Mouse (Mus musculus): Measurements from ENCODE around the gene H2afv.

The H2afv gene

DNA sequence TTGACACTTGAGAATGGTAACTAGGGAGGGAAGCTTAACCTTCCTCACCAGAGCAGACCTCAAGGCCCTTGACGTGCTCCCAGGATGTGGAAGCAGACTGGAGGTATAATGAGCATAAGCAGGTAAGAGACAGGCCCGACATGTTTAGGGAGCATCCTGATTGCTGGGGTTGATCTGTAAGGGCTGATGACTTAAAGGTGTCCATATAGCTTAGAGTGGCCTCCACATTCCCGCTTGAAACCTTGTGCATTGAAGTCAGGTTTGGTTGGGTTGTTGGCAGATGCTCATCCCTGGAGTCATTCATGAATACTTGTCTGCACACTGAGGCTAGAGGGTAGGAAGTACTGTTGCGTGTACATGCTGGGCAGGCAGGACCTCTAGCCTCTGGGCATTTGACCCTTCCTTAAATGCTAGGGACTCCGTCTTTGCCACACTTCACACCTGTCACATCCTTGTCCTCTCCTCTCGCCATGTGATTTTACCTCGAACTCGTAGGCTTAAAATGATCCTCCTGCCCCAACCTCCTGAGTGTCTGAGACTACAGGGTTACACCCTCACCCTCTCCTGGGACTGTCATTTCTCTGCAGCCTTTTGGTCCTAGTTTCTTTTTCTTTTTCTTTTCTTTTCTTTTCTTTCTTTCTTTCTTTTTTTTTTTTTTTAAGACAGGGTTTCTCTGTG is 53.7 kb downstream of the H2afv start:
- no peak for DNase-seq (ENCODE audit: low read depth, low spot score)

DNA sequence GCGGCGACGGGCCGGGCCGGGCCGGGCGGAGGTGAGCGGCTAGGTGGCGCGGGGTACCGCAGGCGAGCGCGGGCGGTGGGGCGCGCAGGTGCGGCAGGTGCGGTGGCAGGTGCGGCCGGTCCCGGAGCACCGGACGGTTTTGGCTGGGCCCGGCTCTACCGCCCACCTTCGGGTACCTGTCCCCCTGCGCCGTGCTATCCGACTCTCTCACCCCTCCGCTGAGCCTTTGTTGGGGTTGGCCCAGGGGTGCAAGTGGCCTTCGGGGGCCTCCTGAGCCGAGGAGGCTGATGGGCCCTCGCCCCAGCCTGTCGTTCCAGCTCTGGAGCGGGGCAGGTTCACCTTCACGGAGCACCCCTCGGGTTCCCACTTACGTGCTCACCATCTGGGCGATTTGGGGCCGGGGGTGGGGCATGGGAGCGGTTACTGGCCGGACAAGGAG is 54.7 kb downstream of the H2afv start:
- no peak for DNase-seq (ENCODE audit: low read depth, low spot score)

GRCm38 (mm10) chr11:6388726-6389413 is 55.4 kb downstream of the H2afv start, which contains the start of gene Zmiz2:
Gene Zmiz2, plus strand, starts transcription at chr11:6389074.
- peak; percentile 83 for DNase-seq (ENCODE audit: low read depth, low spot score)

- no peak for DNase-seq (ENCODE audit: low read depth, low spot score)
These were observed 56.0 kb downstream of the H2afv start for GRCm38 (mm10) chr11:6388126-6388725.

GRCm38 (mm10) chr11:6380916-6381315 is 63.3 kb downstream of the H2afv start:
- no peak for DNase-seq (ENCODE audit: low read depth, low spot score)
